Mouse (Mus musculus) urinary bladder, adult 2 months (tissue): Measurements from ENCODE around the gene Pdxp. TPM values are rescaled to one million over a fixed set of nuclear protein-coding genes. Genes with fewer than 3 reads are reported as not detected.

Source experiments
- polyA plus RNA-seq: library from polyadenylated mRNA; depleted of rRNA; stranded (reverse); fragments of >200 nt; gene quantifications from 2 replicates; pipeline ENCODE4 v1.2.3, GENCODE M21; 2012; rRNA removed

Gene Pdxp
- polyA plus RNA-seq, 1 experiment: 3.8 TPM

Other genes with a start within 250 kb of the Pdxp start
- gene Elfn2, start 195.1 kb upstream of the Pdxp start, polyA plus RNA-seq: 0.03 and 0.04 TPM in 2 replicates
- gene Mfng, start 140.4 kb upstream of the Pdxp start, polyA plus RNA-seq: 8.0 and 9.2 TPM in 2 replicates
- 8.6 and 9.5 TPM in 2 replicates for gene Card10, start 110.9 kb upstream of the Pdxp start, polyA plus RNA-seq
- 21.0 and 21.6 TPM in 2 replicates for gene Cdc42ep1, start 71.3 kb upstream of the Pdxp start, polyA plus RNA-seq
- gene Lgals2, start 58.4 kb upstream of the Pdxp start, polyA plus RNA-seq: 1.3 and 2.1 TPM in 2 replicates
- gene Gga1, start 36.7 kb upstream of the Pdxp start, polyA plus RNA-seq: 53.5 and 56.7 TPM in 2 replicates
- gene Gm49510, start 14.3 kb upstream of the Pdxp start, polyA plus RNA-seq: 0.04 and 0.06 TPM in 2 replicates
- gene Sh3bp1, start 14.2 kb upstream of the Pdxp start, polyA plus RNA-seq: 34.6 and 35.1 TPM in 2 replicates
- 979 and 1,151 TPM in 2 replicates for gene Lgals1, start 12.8 kb downstream of the Pdxp start, polyA plus RNA-seq
- 26.5 and 30.7 TPM in 2 replicates for gene Nol12, start 21.0 kb downstream of the Pdxp start, polyA plus RNA-seq
- 47.1 and 57.9 TPM in 2 replicates for gene Triobp, start 33.8 kb downstream of the Pdxp start, polyA plus RNA-seq
- 103 and 117 TPM in 2 replicates for gene H1f0, start 114.5 kb downstream of the Pdxp start, polyA plus RNA-seq
- 0.14 and 0.19 TPM in 2 replicates for gene Galr3, start 128.0 kb downstream of the Pdxp start, polyA plus RNA-seq
- gene Ankrd54, start 149.0 kb downstream of the Pdxp start, polyA plus RNA-seq: 24.5 and 26.0 TPM in 2 replicates
- 125 and 145 TPM in 2 replicates for gene Eif3l, start 161.3 kb downstream of the Pdxp start, polyA plus RNA-seq
- 63.5 and 79.4 TPM in 2 replicates for gene Micall1, start 195.0 kb downstream of the Pdxp start, polyA plus RNA-seq
- 145 and 194 TPM in 2 replicates for gene Polr2f, start 227.1 kb downstream of the Pdxp start, polyA plus RNA-seq
- 3.7 and 4.0 TPM in 2 replicates for gene 1700088E04Rik, start 227.3 kb downstream of the Pdxp start, polyA plus RNA-seq